Mouse (Mus musculus) brown adipose tissue, adult 24 weeks (tissue): ENCODE measurements around the gene Banp. TPM values are rescaled to one million over a fixed set of nuclear protein-coding genes. Genes with fewer than 3 reads are reported as not detected.

Experiments
- H3K27ac ChIP-seq: fragments of 200-500 bp; replicated peaks from 2 replicates; pipeline ENCODE4 v1.5.1; 2012; ENCODE audit warnings: low read depth, mild to moderate bottlenecking, low read length
- H3K4me1 ChIP-seq: fragments of 200-500 bp; 2 replicates; pipeline ENCODE4 v1.6.1; 2012; ENCODE audit warnings: low read length, mixed read lengths; ENCODE audit not compliant: control insufficient read depth, insufficient read depth, insufficient read length
- H3K4me3 ChIP-seq: fragments of 200-500 bp; 2 replicates; pipeline ENCODE4 v1.5.1; 2012; ENCODE audit warnings: low read depth, mild to moderate bottlenecking, low read length, moderate library complexity; ENCODE audit not compliant: insufficient read depth
- polyA plus RNA-seq: library from polyadenylated mRNA; stranded (reverse); fragments of >200 nt; gene quantifications from 2 replicates; pipeline ENCODE4 v1.2.4, GENCODE M21; 2012; ENCODE audit not compliant: missing spikeins, insufficient read depth, insufficient read length

The Banp gene
- polyA plus RNA-seq, 1 experiment: 2.6 TPM

- H3K27ac ChIP-seq: no peak overlapping the region
- no peak overlapping the region for H3K4me3 ChIP-seq
- H3K4me1 ChIP-seq: peaks cover 11% of the 10 kb centered on the region
Measured at GRCm38 (mm10) chr8:121952122-121952521, 2.6 kb downstream of the Banp start.

GRCm38 (mm10) chr8:121952800-121953199 is 3.2 kb downstream of the Banp start:
- Histone ChIP-seq H3K4me1 (peaks cover 11% of the 10 kb centered on the region), H3K27ac (no peak overlapping the region), H3K4me3 (no peak overlapping the region)

DNA sequence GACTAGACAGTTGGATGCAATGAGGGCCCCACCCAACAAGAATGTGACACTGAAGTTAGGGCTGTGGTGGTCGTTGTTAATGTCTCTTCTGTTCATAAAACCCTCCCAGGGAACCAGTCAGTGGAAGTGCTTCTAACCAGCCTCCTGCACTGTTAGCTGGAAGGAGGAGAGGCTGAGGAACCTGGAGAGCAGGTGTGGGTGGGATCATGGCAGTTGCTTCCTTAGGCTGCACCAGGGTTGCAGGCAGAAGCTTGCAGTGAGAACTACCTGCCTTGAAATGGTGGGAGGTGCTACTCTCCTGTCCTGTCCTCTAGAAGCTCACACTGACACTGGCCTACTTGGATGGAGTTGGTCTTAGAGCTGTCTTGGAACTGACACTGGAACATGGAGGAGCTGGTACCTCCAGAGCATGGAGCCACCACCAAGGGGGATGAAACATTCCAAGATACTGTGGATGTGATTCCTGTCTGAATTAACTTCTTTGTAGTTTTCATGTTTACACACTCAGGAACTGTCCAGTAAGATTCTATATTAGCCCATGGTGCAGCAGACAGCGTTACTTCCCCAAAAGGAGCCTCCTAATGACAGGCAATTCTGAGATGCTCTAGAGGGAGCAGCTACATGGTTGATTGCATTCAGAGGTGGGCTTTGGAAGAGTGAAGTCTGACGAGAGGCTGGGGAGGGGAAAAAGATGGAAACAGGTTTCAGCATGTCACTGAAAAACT is 4.4 kb downstream of the Banp start:
- H3K4me1 ChIP-seq: peaks cover 9% of the 10 kb centered on the region
- H3K27ac ChIP-seq: no peak overlapping the region
- no peak overlapping the region for H3K4me3 ChIP-seq

DNA sequence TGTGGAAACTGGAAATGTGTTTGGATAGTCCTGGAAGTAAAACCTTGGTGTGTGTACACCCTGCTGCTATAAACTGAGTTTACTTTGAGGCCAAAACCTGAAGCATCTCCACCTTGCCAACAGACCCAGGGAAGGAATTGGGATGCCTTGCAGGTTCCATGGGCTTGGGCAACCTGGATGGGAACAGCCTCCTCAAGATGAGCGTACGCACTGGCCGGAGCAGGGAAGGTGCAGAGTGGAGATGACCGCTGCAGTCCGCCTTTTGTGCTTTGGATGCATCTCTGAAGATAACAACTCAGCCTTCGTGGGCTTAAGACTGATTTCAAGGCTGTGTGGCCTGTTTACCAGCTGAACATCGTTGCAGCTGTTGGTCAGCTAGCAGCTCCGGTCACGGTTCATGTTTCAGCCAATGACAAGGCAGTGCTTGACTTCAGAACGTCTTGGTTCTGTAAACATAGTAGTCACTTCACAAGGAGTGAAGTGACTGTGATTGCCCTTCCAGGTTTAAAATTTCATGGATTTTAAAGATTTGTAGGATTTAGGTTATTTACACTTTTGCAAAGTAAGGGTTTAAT is 5.5 kb downstream of the Banp start:
- no peak overlapping the region for H3K4me3 ChIP-seq
- no peak overlapping the region for H3K27ac ChIP-seq
- peaks cover 9% of the 10 kb centered on the region for H3K4me1 ChIP-seq

DNA sequence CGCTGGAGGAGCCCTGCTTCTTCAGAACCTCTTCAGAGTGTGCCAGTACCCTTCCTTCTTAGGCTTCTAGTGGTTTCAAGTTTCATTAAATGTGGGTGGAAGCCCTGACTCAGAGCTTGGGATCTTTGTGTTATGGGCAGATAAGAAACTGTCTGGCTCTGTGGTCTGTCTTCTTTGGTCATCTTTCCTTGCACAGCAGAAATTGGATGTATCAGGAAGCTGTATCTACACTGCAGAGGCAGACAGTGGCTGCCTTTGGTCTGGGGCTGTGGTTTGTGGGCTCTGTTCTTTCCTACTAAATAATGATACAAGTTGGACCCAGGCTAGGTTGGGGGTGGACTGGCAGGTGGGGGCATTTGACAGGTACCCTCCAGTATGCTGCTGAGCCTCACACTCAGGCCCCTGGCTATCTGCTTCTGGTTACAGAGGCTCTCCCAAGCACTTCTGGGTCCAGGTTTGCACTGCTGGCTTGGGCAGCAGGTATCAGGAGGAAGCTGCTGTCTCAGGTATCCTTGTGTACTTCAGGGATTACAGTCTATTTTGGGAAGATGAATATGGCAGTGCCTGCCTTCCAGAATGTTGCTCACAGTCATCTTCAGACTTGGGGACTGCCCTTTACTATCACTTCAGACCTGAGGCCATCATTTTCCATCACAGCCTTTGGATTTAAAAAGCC is 6.4 kb downstream of the Banp start:
- Histone ChIP-seq H3K4me3 (no peak overlapping the region), H3K27ac (no peak overlapping the region), H3K4me1 (peaks cover 9% of the 10 kb centered on the region)

GRCm38 (mm10) chr8:121958395-121958794 is 8.8 kb downstream of the Banp start:
- Histone ChIP-seq H3K4me1 (peaks cover 5% of the 10 kb centered on the region; the same call in 1 of the 2 replicates), H3K4me3 (no peak overlapping the region), H3K27ac (no peak overlapping the region)

- Histone ChIP-seq H3K4me1 (peaks cover 29% of the 10 kb centered on the region), H3K27ac (no peak overlapping the region), H3K4me3 (no peak overlapping the region)
Measured at GRCm38 (mm10) chr8:121962892-121963291, 13.3 kb downstream of the Banp start.

- H3K4me1 ChIP-seq: peaks cover 33% of the 10 kb centered on the region
- peak overlapping the region; percentile 43 for H3K27ac ChIP-seq
- no peak overlapping the region for H3K4me3 ChIP-seq
Measured at GRCm38 (mm10) chr8:121964716-121965512, 15.4 kb downstream of the Banp start.

GRCm38 (mm10) chr8:121966110-121966509 is 16.6 kb downstream of the Banp start:
- H3K4me1 ChIP-seq: peaks cover 33% of the 10 kb centered on the region

DNA sequence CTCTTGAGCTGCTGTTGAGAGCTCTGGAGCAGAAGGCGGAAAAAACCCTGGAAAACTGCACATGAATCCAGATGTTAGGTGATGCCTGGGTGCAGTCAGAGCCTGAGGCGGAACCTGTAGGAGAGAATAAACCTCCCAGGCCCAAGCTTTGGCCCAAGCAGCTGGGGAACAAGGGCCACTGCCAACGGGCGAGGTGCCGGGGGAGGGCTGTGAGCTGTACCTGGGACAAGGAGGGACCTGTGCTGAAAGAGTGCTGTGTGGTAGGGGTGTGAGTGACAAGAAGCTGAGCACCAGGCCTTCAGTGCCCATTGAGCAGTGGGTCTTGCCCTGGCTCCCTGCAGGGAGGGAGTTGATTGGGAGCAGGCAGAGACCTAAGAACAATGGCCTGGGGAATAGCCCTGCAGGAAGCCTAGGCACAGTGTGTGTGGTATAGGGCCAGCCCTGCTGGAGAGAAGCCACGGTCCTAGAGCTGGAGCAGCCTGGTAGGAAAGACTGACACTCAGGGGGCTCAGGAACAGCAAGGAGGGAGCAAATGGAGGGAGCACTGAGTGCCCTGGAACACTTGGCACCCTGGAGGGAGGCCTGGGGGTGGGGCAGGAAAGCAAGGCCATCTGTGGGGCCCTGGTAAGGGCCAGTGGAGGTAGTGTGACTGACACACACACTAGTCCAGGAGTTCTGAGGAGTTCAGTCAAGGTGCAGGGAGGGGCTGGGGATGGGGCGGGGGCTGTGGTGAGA is 17.3 kb downstream of the Banp start:
- peaks cover 33% of the 10 kb centered on the region for H3K4me1 ChIP-seq
- H3K27ac ChIP-seq: no peak overlapping the region
- H3K4me3 ChIP-seq: no peak overlapping the region

More at GRCm38 (mm10) chr8:121966110-121966509, 16.6 kb downstream of the Banp start:
- Histone ChIP-seq H3K4me3 (no peak overlapping the region), H3K27ac (no peak overlapping the region)

DNA sequence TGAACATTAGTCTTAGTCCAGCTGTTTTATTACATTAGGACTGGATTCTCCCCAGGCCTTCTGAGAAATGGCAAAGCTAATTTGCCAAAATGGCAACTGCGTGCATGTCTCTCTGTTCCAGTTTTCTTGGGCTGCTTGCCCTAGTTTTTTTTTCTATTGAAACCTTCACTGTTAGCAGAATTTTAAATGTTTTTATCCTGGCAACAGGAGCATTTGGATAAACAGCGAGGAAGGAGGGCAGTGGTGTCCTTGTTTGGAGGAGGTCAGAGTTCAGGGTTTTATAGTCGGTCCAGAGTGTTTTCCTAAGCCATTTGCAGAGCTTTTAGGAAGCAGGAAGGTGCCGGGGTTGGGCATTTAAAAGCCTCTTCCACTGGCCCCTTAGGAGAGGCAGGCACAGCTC is 18.4 kb downstream of the Banp start:
- H3K4me1 ChIP-seq: peaks cover 33% of the 10 kb centered on the region
- peak overlapping the region; percentile 15; the same call in 1 of the 2 replicates for H3K27ac ChIP-seq
- H3K4me3 ChIP-seq: no peak overlapping the region

DNA sequence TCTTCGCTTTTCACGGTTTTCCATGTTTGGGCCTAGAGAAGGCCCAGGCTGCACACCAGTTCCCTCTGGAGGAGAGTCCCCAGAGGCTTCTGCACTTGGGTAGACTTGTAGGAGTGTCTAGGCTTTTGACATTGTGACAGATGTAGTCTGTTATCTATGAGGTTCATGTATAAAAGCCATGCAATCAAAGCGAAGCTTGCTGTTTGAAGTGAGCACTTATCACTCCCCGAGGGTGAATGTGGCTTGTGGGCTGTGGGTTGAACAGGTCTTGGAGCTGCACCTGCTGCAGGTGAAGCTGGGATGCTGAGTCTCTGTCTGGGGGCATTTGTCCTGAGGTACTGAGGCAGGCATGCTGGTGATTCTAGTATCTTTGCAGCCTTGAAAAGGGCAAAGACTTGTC is 19.0 kb downstream of the Banp start:
- no peak overlapping the region for H3K4me3 ChIP-seq
- H3K4me1 ChIP-seq: peaks cover 32% of the 10 kb centered on the region
- H3K27ac ChIP-seq: peak overlapping the region; percentile 15; the same call in 1 of the 2 replicates

DNA sequence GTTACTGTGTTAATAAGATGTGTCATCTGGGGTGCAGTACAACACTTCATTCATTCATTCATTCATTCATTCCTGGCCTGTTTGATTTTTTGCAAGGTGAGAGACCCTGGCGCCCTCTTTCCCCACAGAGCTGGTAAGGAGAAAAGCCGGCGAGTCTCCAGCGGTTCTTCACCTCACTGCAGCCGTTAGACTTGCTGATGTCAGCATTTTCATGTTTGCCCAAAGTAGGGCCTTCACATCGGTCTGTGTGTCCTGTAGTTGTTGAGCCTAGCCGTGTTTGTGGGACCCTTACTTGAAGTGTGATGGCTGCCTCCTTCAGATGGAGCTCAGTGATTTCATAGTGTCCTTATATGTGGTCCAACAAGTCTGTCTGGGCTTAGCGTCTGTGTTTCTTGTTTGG is 20.7 kb downstream of the Banp start:
- no peak overlapping the region for H3K4me3 ChIP-seq
- H3K27ac ChIP-seq: no peak overlapping the region
- peaks cover 25% of the 10 kb centered on the region for H3K4me1 ChIP-seq

GRCm38 (mm10) chr8:121971488-121972058 is 22.0 kb downstream of the Banp start:
- H3K4me1 ChIP-seq: peaks cover 18% of the 10 kb centered on the region
- no peak overlapping the region for H3K4me3 ChIP-seq
- H3K27ac ChIP-seq: no peak overlapping the region
